Mouse (Mus musculus) right cerebral cortex, postnatal 4 days (tissue): ENCODE results near the gene Igf2bp1.

Experiments
- DNase-seq: peaks from one replicate; pipeline ENCODE4 v3.0.0-alpha.2; 2022

Igf2bp1 gene

GRCm38 (mm10) chr11:96005403-96006271, at the start of gene Igf2bp1:
TSS of gene Igf2bp1 (minus strand) at chr11:96005940.
- peak; percentile 40 for DNase-seq

GRCm38 (mm10) chr11:96050854-96051253, 45.1 kb upstream of the Igf2bp1 start:
- no peak for DNase-seq

GRCm38 (mm10) chr11:96049939-96050338, 44.2 kb upstream of the Igf2bp1 start:
- no peak for DNase-seq

GRCm38 (mm10) chr11:96047469-96048373, 42.0 kb upstream of the Igf2bp1 start:
- no peak for DNase-seq

- DNase-seq: no peak
These were observed 41.1 kb upstream of the Igf2bp1 start for GRCm38 (mm10) chr11:96046793-96047192.

- no peak for DNase-seq
These were observed 40.3 kb upstream of the Igf2bp1 start for GRCm38 (mm10) chr11:96046028-96046427.

GRCm38 (mm10) chr11:96044803-96045567, 39.2 kb upstream of the Igf2bp1 start:
- DNase-seq: no peak

GRCm38 (mm10) chr11:96038560-96038959, 32.8 kb upstream of the Igf2bp1 start:
- no peak for DNase-seq

- DNase-seq: no peak
These were observed 31.8 kb upstream of the Igf2bp1 start for GRCm38 (mm10) chr11:96037499-96037898.

- no peak for DNase-seq
These were observed 29.4 kb upstream of the Igf2bp1 start for GRCm38 (mm10) chr11:96035133-96035532.

GRCm38 (mm10) chr11:96034596-96035052, 28.9 kb upstream of the Igf2bp1 start, which contains the start of gene Snf8:
TSS of gene Snf8 (plus strand) at chr11:96034885.
- DNase-seq: peak; percentile 97

GRCm38 (mm10) chr11:96034116-96034515, 28.4 kb upstream of the Igf2bp1 start:
- DNase-seq: no peak

GRCm38 (mm10) chr11:96033264-96033663, 27.5 kb upstream of the Igf2bp1 start:
- DNase-seq: no peak

GRCm38 (mm10) chr11:96031701-96032100, 26.0 kb upstream of the Igf2bp1 start:
- DNase-seq: no peak

- DNase-seq: no peak
These were observed 24.8 kb upstream of the Igf2bp1 start for GRCm38 (mm10) chr11:96030571-96030970.

- no peak for DNase-seq
These were observed 22.4 kb upstream of the Igf2bp1 start for GRCm38 (mm10) chr11:96028130-96028529.

GRCm38 (mm10) chr11:96020622-96021021, 14.9 kb upstream of the Igf2bp1 start:
- DNase-seq: no peak

GRCm38 (mm10) chr11:96017941-96018351, 12.2 kb upstream of the Igf2bp1 start:
- no peak for DNase-seq

- DNase-seq: no peak
These were observed 9.7 kb upstream of the Igf2bp1 start for GRCm38 (mm10) chr11:96015421-96015820.

- no peak for DNase-seq
These were observed 6.2 kb upstream of the Igf2bp1 start for GRCm38 (mm10) chr11:96011982-96012381.

- no peak for DNase-seq
These were observed 3.1 kb upstream of the Igf2bp1 start for GRCm38 (mm10) chr11:96008827-96009226.

GRCm38 (mm10) chr11:96007516-96008235, 1.9 kb upstream of the Igf2bp1 start:
- DNase-seq: peak; percentile 25
